Mouse (Mus musculus): Measurements from ENCODE around the gene Peg3. TPM values are rescaled to one million over a fixed set of nuclear protein-coding genes. Genes with fewer than 3 reads are reported as not detected.

Peg3 gene
- polyA plus RNA-seq, 1 experiment from 2014 or later: 26.0 TPM

GRCm38 (mm10) chr7:6749196-6749595, 19.0 kb upstream of the Peg3 start:
- DNase-seq (ENCODE audit: low spot score) (no peak), ATAC-seq (ENCODE audit: low FRiP score, low TSS enrichment) (no peak)
- Histone ChIP-seq H3K27me3 (ENCODE audit: control insufficient read depth, insufficient read depth, low read length) (no peaks in the 10 kb centered on the region), H3K4me1 (replicated peaks; ENCODE audit: control insufficient read depth, insufficient read depth) (no peaks in the 10 kb centered on the region), H3K4me2 (replicated peaks; ENCODE audit: low read depth) (no peak overlapping the region), H3K4me3 (ENCODE audit: low read depth, low read length) (no peak overlapping the region), H3K9me3 (ENCODE audit: control insufficient read depth, low read length) (no peaks in the 10 kb centered on the region), H3K9ac (ENCODE audit: low read length) (no peak overlapping the region), H3K27ac (replicated peaks) (no peak overlapping the region), H3K36me3 (ENCODE audit: control insufficient read depth, insufficient read depth, low read length) (no peaks in the 10 kb centered on the region)
- TF ChIP-seq EP300 (optimal IDR thresholded peaks at IDR 0.05): no peak
- 62% methylated on average over 7 of the region's 7 CpGs for WGBS

- Histone ChIP-seq H3K4me3 (ENCODE audit: low read depth, low read length) (no peak overlapping the region), H3K27me3 (ENCODE audit: control insufficient read depth, insufficient read depth, low read length) (no peaks in the 10 kb centered on the region), H3K9ac (ENCODE audit: low read length) (no peak overlapping the region), H3K27ac (replicated peaks) (0 out of 2 replicates have a peak overlapping the region, but pooled peaks have one; percentile 46), H3K9me3 (ENCODE audit: control insufficient read depth, low read length) (no peaks in the 10 kb centered on the region), H3K4me1 (replicated peaks; ENCODE audit: control insufficient read depth, insufficient read depth) (no peaks in the 10 kb centered on the region), H3K4me2 (replicated peaks; ENCODE audit: low read depth) (no peak overlapping the region), H3K36me3 (ENCODE audit: control insufficient read depth, insufficient read depth, low read length) (no peaks in the 10 kb centered on the region)
- TF ChIP-seq EP300 (optimal IDR thresholded peaks at IDR 0.05) (no peak), CTCF (IDR thresholded peaks at IDR 0.05; ENCODE audit: low read depth) (no peak)
- DNase-seq (ENCODE audit: low spot score) (no peak), ATAC-seq (ENCODE audit: low FRiP score, low TSS enrichment) (peak; percentile 72; the same call in 1 of the 2 replicates)
- 37% methylated on average over 10 of the region's 10 CpGs for WGBS
Observed at GRCm38 (mm10) chr7:6744281-6744904, 14.2 kb upstream of the Peg3 start.

GRCm38 (mm10) chr7:6736060-6736459, 5.8 kb upstream of the Peg3 start:
- 50% methylated on average over 1 of the region's 1 CpGs for WGBS
- ATAC-seq (ENCODE audit: low FRiP score, low TSS enrichment): no peak
- DNase-seq (ENCODE audit: low spot score): no peak
- TF ChIP-seq CTCF (IDR thresholded peaks at IDR 0.05; ENCODE audit: low read depth) (no peak), EP300 (optimal IDR thresholded peaks at IDR 0.05) (no peak)
- Histone ChIP-seq H3K27ac (replicated peaks) (no peak overlapping the region), H3K4me1 (replicated peaks; ENCODE audit: control insufficient read depth, insufficient read depth) (no peaks in the 10 kb centered on the region), H3K9me3 (ENCODE audit: control insufficient read depth, low read length) (no peaks in the 10 kb centered on the region), H3K4me2 (replicated peaks; ENCODE audit: low read depth) (no peak overlapping the region), H3K36me3 (ENCODE audit: control insufficient read depth, insufficient read depth, low read length) (no peaks in the 10 kb centered on the region), H3K4me3 (ENCODE audit: low read depth, low read length) (no peak overlapping the region), H3K27me3 (ENCODE audit: control insufficient read depth, insufficient read depth, low read length) (no peaks in the 10 kb centered on the region), H3K9ac (ENCODE audit: low read length) (no peak overlapping the region)

GRCm38 (mm10) chr7:6731930-6732329, 1.7 kb upstream of the Peg3 start:
- no peak for ATAC-seq (ENCODE audit: low FRiP score, low TSS enrichment)
- no peak for DNase-seq (ENCODE audit: low spot score)
- Histone ChIP-seq H3K27ac (replicated peaks) (no peak overlapping the region), H3K4me1 (replicated peaks; ENCODE audit: control insufficient read depth, insufficient read depth) (no peaks in the 10 kb centered on the region), H3K4me2 (replicated peaks; ENCODE audit: low read depth) (peak overlapping the region; percentile 37), H3K27me3 (ENCODE audit: control insufficient read depth, insufficient read depth, low read length) (no peaks in the 10 kb centered on the region), H3K4me3 (ENCODE audit: low read depth, low read length) (peak overlapping the region; percentile 59; the same call in 1 of the 2 replicates), H3K36me3 (ENCODE audit: control insufficient read depth, insufficient read depth, low read length) (no peaks in the 10 kb centered on the region), H3K9me3 (ENCODE audit: control insufficient read depth, low read length) (0 out of 2 replicates have a peak, but pooled peaks cover 4% of the 10 kb centered on the region), H3K9ac (ENCODE audit: low read length) (no peak overlapping the region)
- WGBS: 55% methylated on average over 4 of the region's 4 CpGs
- TF ChIP-seq EP300 (optimal IDR thresholded peaks at IDR 0.05) (no peak), CTCF (IDR thresholded peaks at IDR 0.05; ENCODE audit: low read depth) (no peak)

GRCm38 (mm10) chr7:6731373-6731772, 1.1 kb upstream of the Peg3 start:
- peak overlapping the region; percentile 54 for H3K4me2 ChIP-seq (replicated peaks; ENCODE audit: low read depth)
- H3K27me3 ChIP-seq (ENCODE audit: control insufficient read depth, insufficient read depth, low read length): no peaks in the 10 kb centered on the region
- no peaks in the 10 kb centered on the region for H3K36me3 ChIP-seq (ENCODE audit: control insufficient read depth, insufficient read depth, low read length)
- H3K4me3 ChIP-seq (ENCODE audit: low read depth, low read length): peak overlapping the region; percentile 59; the same call in 1 of the 2 replicates
- TF ChIP-seq EP300 (optimal IDR thresholded peaks at IDR 0.05) (no peak), CTCF (IDR thresholded peaks at IDR 0.05; ENCODE audit: low read depth) (no peak)
- DNase-seq (ENCODE audit: low spot score) (no peak), ATAC-seq (ENCODE audit: low FRiP score, low TSS enrichment) (no peak)
- H3K4me1 ChIP-seq (replicated peaks; ENCODE audit: control insufficient read depth, insufficient read depth): no peaks in the 10 kb centered on the region
- 0 out of 2 replicates have a peak, but pooled peaks cover 4% of the 10 kb centered on the region for H3K9me3 ChIP-seq (ENCODE audit: control insufficient read depth, low read length)
- H3K27ac ChIP-seq (replicated peaks): no peak overlapping the region
- no peak overlapping the region for H3K9ac ChIP-seq (ENCODE audit: low read length)
- 44% methylated on average over 3 of the region's 3 CpGs for WGBS

- TF ChIP-seq CTCF (IDR thresholded peaks at IDR 0.05; ENCODE audit: low read depth): no peak
- no peak for TF ChIP-seq EP300 (optimal IDR thresholded peaks at IDR 0.05)
- Histone ChIP-seq H3K9me3 (ENCODE audit: control insufficient read depth, low read length) (0 out of 2 replicates have a peak, but pooled peaks cover 4% of the 10 kb centered on the region), H3K4me2 (replicated peaks; ENCODE audit: low read depth) (peak overlapping the region; percentile 54), H3K27ac (replicated peaks) (no peak overlapping the region; the same call in 1 of the 2 replicates), H3K4me1 (replicated peaks; ENCODE audit: control insufficient read depth, insufficient read depth) (no peaks in the 10 kb centered on the region), H3K27me3 (ENCODE audit: control insufficient read depth, insufficient read depth, low read length) (no peaks in the 10 kb centered on the region), H3K4me3 (ENCODE audit: low read depth, low read length) (peak overlapping the region; percentile 59), H3K9ac (ENCODE audit: low read length) (no peak overlapping the region), H3K36me3 (ENCODE audit: control insufficient read depth, insufficient read depth, low read length) (no peaks in the 10 kb centered on the region)
- WGBS: 49% methylated on average over 15 of the region's 15 CpGs
- ATAC-seq (ENCODE audit: low FRiP score, low TSS enrichment) (no peak), DNase-seq (ENCODE audit: low spot score) (no peak)
Observed at GRCm38 (mm10) chr7:6730801-6731200, 570 bp upstream of the Peg3 start.
